Mouse (Mus musculus): ENCODE measurements around the gene N4bp1.
A peak's percentile ranks its signal among the peaks of the same experiment; 100 is the strongest.

Gene N4bp1

DNA sequence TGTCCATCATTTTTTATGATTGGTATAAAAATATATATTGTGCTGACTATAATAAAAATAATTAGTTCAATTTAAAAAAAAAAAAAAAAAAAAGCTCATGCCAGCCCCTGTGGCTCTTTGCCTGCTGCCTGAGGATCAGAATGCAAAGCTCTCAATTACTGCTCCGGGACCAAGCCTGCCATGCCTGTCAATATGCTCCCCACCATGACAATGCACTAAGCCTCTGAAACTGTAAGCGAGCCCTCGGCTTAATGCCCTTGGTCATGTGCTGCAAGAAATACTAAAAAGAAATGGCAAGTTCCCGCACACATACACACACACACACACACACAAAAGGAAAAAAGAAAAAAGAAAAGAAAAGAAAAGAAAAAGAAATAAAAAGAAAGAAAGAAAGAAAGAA is 60.3 kb downstream of the N4bp1 start:
- DNase-seq (ENCODE audit: low spot score) = no peak

DNA sequence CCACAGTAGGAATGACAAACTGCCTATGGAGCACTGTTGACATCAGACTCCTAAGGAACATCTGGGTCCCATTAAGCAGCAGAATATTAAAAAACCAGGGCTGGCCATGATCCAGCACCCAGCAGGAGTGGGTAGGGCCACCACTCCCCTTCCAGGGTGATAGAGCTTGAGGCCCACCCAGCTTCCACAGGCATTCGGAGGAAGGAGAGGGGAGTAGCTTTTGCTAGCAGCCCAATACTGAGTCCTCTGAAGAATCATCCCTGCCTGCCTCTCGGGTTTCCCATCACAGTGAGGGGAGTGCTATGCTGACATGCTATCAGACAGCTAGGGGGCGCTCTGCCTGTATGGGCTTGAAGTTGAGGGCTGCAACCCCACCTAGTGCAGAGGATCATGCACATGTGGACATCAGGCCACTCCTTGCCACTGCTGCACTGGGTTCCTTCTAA is 64.3 kb downstream of the N4bp1 start:
- DNase-seq (ENCODE audit: low spot score) = peak; percentile 31

DNA sequence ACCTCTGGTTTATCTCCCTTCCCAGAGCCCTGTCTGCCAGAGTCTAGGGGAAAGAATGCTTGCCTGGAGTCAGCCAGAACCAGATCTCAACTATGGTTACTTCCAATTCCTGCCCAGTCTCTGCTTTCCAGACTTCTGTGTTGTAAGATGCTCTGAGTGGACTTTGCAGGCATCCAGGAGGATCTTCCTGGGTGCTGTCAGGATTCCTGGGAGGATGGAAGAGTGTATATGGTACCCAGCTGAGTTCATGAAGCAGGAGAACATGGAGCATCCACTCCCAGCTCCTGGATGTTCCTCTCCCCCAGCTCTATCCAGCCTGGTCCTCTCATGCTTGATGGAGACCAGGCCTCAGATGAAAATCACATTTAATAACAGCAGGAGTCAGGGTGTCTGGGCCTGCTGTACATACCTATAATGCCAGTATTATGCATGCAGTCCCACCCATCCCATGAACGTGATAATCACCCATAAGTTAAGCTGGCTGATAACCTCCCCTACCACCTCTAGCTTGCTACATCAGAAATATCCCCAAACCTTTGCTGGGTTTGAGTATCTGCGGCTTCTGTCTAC is 64.8 kb downstream of the N4bp1 start:
- no peak for DNase-seq (ENCODE audit: low spot score)

DNA sequence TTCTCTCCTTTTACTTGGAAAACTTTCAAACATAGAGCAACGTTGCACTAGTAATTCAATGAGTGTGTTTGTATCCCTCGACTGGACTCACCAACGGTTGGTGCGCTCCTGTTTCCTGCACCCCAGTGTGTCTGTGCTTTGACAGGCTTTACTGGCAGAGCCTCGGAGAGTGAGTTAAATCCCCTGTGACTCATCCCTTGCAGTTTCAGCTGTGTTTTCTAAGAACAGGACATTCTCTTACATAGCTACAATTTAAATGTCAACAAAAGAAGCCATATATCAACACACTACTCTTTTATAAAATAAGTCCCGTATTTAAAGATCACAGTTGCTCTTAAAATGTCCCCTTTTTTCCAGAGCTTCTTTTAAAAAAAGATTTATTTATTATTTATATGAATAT is 65.6 kb downstream of the N4bp1 start:
- DNase-seq (ENCODE audit: low spot score) = no peak

DNA sequence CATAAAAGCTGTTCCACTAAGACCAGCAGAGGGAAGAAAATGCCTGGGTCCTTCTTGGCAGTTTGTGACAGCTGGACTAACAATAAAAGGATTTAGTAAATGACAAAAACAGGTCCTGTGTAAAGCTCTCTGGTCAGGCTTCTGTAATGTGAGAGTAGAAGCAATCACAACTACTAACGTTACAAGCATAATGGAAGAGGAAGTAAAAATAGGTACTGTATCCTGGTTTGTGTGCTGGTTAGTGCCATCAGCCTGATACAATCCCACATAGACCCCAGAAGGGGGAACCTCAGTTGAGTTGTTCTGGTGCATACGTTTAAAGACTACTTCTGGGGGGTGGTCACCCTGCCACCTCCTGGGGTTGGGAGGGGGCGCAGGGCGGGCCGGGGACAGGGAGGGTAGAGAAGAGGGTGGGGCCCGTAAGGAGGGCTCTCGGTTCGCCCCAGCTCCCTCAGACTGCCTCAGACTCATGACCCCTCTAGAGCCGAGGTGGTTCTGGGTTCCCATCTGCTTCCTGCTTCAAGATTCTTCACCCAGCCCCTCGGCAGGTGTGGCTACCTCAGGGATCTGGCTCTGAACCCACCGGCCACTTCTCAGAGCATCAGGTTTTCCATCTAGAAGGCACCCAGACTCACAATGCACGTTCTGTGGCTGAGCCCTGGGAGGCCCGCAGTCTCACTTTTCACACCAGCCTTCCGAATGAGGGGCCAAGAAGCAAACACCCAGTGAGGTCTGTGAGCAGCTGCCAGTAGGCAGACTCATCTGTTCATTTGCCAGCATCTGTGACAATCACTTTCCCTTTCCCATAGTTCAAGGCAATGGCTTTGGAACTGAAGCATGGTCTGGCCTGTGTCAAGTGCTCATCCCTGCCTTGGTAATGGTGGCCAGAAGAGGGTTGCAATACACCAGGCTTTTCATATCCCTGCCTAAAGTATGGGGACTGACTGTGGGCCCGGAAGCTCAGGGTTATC is 75.8 kb downstream of the N4bp1 start:
- no peak for DNase-seq (ENCODE audit: low spot score)

DNA sequence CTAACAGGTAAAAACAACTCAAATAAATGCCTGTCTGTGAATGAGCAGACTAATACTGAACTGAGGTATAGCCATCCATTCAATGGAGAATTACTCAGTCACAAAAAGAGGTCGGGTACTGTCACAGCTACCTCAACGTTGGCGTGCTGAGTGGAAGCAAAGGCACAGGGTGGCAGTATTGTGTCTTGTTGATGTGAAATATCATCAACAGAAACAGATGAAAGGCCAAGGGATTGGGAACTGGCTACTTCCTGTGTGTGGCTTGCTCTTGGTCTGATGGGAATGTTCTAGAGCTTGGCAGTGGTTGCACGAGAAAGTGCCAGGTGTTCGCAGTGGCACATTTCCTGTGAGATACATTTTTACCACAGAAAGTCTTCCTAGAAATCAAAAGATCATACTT is 76.8 kb downstream of the N4bp1 start:
- no peak for DNase-seq (ENCODE audit: low spot score)

DNA sequence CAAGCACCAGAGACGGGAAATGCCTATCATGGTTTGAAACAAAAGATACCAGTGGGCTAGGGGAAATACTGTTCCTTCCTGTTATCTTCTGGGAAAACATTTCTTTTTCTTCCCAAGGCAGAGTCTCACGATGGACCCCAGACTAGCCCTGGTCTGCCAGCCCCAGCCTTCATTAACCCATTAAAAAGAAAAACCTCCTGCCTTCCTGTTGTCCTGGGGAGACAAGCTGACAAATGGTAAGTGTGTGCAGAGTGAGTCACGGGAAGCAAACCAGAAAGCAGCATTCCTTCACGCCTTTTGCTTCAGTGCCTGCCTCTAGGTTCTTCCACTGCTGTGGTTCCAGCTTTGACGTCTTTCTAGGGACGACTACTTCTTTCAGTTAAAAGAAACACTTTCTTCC is 83.1 kb downstream of the N4bp1 start:
- no peak for DNase-seq (ENCODE audit: low spot score)

DNA sequence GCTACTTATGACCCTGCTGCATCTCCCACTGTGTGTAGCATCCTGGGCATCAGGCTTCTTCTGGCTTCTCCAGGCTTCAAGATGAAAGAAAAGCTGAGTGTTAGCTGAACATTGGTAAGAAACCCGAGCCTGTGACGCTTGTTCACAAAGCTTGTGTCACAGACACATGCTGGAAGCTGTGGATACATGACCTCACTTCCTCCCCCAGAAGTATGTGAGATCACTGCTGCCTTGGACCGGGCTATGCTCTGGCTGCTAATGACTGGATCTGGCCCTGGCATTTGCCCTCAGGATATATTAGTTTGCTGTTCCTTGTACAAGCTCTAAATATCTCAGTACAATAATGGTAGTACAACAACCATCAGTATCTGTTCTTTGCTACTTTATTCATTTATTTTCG is 84.1 kb downstream of the N4bp1 start:
- DNase-seq (ENCODE audit: low spot score) = no peak

DNA sequence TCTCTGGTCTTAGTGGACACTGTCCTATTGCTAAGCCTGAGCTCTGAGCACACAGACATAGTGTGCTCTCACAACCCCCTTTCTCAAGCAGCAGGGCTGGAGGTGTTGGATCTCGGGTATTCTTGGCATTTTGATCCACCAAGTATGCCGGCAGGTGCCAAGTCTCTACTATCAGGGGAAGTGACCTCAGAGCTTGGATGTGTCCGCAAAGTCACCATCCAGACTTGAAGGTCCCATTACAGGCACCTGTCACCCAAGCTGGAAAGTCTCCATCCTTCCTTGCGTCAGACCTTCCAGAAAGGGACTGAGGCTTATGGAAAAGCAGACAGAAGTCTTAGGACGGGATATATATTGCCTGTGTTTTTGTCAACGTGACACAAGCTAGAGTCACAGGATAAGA is 86.9 kb downstream of the N4bp1 start:
- no peak for DNase-seq (ENCODE audit: low spot score)

DNA sequence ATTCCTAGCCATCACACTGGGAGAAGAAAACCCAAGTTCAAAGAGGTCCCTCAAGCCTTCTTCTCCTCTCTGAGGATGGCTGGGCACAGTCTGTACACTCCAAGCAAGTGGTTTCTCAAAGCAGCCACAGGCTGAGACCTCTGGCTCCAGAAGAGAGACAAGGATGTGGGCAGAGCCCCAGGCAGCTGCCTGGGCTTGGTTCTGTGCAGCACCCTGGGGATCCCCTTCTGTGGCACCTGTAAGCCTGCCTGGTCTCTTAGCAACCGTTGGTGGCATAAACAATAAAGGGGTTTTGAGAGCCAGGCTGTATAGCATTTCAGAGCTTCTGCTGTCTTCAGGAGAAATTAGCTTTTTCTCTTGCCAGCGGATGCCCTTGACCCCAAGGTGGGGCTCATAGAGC is 87.4 kb downstream of the N4bp1 start:
- no peak for DNase-seq (ENCODE audit: low spot score)

DNA sequence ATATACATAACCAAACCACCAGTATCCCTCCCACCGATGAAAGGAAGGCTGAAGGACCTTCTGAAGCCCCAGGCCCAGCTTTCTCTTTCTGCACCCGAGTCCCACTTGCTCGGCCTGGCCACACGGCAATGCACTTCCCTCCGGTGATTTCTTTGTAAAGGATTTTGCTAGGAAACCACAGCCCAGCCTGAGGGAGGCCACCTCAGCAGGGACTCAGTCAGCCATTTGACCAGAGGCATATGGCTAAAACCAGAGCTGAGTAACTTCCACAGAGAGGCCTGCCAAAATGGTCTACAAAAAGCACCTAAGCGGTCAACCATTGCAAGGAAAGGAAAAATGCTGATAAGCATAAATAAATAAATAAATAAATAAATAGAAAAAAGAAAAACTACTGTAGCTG is 90.3 kb downstream of the N4bp1 start:
- no peak for DNase-seq (ENCODE audit: low spot score)

DNA sequence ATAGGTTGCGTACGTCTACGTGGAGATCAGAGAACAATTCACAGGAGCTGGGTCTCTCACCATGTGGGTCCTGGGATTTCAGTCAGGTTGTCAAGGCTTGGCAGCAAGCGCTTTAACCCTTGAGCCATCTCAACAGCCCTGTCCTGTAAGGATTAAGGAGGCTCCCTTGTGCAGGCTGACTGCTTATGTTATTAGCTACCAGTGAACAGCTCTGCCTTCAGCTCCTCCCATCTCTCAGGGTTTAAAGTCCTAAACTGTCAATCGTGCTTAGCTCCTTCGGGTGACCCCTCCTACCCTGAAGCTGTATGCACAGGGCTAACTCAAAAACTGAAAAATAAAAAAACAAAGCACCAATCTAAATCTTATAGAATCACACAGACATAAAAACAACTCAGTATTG is 93.5 kb downstream of the N4bp1 start:
- no peak for DNase-seq (ENCODE audit: low spot score)

DNA sequence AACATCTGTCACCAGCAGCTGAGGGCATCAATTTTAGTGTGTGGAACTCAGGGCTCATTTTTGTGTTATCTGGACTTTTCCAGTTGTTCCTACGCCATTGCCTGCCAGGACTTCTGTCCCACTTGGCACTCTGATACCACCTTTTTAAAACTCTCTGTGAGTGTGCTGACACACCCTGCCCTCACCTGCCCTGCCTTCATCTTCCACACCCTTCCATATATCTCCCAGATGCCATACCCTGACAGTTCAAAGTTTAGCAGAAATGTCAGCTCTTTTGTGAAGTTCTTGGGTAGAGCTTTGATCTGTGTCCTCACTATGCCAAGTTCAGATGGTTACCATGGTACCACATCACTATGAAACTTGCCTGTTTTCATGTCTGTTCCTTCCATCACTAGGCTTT is 95.5 kb downstream of the N4bp1 start:
- no peak for DNase-seq (ENCODE audit: low spot score)

DNA sequence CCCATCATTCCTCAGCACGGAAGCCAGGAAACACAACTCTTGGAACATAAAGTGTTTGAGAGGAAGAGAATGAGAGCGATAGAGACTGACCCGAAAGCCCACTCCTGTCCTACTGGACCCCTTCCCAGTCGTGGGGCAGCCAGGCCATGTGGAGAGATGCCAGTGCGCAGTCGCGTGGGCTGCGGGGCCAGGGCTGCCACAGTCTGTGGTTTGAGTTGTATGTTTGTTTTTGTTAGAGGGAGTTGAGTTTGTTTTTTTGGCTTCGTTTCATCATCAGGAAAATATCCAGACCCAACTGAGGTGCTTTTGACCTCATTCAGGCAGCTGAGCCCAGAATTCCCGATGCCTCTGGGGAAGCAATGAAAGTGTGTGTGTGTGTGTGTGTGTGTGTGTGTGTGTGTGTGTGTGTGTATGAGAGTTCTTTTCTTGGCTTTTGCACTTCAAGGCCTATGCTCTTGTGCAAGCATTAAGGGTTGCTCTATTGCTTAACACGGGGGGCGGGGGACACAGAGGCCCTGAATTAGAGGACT is 97.1 kb downstream of the N4bp1 start:
- no peak for DNase-seq (ENCODE audit: low spot score)

DNA sequence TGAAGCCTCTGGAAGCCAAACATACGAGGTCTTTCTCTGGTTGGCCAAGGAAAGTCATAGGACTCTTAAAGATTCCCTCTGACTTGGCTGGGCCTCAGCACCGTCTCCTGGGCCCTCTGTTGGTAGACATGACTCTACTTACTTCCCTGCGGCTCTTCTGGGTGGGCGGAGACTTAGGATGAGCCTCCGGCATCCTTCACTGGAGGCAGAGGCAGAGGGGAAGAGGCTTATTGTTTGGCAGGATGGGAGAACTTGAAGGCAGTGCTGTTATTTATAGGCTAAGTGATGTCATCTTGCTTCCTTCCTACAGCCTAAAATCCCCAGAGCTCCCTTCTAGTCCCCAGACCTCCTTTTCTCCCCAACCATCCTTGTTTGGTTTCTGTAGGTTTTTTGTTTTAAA is 98.6 kb downstream of the N4bp1 start:
- DNase-seq (ENCODE audit: low spot score) = no peak

DNA sequence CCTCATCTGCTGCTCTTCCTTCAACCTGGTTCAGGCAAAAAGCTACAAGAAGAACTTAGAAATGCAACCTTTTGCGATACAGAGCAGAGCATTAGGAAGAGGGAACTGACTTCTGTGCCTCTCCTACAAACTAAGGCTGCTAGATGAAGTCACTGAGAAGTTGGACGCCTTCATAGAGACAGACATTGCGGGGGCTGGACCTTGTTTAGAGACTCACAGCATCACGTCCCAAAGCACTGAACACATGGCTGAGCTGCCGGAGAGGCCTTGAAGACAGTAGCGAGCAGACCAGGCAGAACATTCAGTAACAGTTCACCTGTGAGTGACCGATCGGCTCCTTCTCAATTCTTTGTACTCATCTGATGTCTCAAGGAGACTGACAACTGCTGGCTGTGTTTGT is 104.0 kb downstream of the N4bp1 start:
- DNase-seq (ENCODE audit: low spot score) = no peak

DNA sequence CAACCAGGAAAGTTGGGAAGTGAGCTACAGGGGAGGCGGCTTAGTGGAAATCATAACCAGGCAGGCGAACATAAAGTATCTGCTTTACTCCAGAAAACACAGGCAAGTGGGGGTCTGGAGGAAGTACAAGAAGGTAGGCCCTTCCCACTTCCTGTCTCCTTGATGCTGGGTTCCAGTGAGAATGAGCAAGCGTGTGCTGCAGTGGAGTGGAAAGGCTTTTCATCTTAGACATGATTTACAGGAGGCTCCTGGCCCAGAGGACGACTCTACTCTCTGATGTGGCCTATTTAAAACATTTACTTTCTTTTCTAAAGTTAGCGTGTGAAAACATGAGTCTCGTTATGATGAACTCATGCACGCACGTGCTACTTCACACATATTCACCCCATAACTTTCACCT is 105.9 kb downstream of the N4bp1 start:
- DNase-seq (ENCODE audit: low spot score) = no peak

DNA sequence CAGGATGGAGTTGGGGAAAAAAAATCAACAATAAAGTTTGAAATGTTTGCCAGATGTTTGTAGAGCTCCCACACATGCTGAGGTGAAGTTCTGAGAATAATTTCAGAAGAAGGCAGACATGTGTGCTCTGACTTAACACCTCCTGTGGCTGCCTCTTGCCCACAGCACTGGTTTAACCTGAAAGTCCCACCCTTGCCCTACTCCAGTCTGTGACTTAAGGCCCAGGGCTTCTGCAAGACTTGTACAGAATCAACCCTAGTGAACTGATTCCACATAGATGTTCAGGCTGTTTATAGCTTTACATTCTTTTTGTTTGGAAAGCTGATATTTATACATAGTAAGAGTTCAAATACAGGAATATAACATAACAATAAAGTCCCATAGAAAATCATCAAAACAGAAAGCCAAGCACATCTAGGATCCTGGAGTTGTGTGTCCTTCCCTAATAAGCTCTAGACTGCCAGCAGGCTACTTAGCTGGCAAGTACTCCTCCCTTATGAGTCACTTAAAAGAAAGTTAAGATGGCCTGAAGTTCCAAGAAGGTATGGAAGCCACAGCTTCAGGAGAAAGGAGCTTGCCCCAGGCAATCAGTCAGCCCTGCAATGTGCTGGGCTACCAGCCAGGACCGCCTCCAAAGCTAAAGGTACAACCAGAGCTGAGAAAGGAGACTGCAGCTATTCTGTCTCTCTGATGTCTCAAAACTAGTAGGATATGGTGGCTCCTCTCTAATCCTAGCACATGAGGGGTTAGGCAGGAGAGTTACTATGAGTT is 114.9 kb downstream of the N4bp1 start:
- DNase-seq (ENCODE audit: low spot score) = no peak

DNA sequence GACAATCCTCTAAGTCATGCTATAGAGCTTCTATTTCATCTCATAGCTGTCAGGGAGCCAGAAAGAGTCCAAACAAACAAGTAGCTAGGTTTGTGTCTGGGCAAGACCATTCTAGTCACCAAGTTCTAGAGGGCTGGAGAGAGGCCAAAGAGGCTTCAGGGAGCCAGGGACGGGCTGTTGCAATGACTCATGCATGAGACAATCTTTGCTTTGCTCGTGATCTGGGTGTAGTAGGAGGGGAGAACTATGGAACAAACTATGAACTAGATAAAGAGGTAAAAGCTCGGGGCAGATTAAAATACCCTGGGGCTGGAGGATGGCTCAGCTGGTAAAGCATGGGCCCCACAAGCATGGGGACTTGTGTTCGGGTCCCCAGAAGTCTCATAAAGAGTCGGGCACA is 116.6 kb downstream of the N4bp1 start:
- no peak for DNase-seq (ENCODE audit: low spot score)

DNA sequence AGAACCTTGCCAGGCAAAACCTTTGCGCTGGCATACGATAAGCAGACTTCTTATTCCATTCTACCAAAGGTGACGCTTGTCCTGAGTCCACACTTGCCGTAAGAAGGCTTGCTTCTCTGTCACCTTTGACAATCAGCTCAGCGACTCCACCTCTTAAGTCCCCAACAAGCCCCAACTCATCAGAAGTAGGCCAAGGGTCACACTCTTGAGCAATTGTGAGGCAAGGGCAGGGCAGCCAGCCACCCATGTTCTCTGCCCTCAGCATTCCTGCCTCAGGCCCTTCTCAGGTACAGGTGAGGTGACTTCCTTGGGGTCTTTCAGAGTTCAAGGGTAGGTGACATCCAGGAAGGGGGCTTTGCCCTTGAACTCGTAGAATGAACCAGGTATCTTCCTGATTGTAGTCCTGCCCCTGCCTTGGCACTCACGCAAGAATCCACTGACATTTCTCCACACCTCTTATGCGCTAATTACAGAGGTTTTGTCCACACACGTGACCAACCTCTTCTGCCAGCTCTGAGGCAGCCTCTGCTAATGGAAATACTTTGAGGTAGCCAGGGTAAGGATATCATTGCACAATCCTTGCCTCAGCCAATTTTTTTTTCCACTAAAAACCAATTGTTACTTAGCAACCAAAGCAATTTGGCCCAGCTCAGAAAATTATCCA is 118.4 kb downstream of the N4bp1 start:
- DNase-seq (ENCODE audit: low spot score) = no peak

DNA sequence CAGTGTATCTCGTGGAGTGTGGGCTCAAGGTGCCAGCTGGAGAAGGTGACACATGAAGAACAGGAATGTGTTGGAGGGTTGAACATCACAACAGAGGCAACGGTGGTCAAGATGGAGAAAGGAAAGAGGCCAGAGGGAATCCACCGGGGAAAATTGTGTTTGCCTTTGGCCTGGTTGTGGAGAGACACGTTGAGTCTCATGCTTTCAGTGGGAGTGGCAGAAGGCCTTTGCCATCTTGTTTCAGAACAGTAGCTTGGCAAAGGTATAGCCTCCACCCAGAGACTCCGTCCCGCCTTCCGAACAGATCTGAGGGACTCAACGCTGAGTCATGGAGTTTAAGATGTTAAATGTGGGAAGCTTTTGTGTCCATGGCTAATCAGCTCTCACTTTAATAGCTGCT is 119.4 kb downstream of the N4bp1 start:
- DNase-seq (ENCODE audit: low spot score) = no peak

DNA sequence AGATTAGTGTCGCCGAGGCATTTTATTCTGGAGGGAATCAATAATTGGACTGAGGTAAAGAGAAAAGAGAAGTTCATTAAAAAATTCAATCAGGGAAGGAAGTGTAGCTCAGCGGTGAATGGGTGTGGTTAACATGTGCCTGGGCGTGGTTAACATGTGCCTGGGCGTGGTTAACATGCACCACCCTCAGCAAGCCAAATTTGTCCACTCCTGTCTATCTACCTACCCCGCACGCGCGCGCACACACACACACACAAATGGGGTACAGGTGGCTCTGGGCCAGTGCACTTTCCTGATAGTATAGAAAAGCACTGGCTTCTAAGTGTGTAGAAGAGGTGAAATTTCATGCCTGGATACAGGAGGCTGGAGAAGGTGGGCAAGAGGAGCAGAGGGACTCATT is 119.9 kb downstream of the N4bp1 start:
- DNase-seq (ENCODE audit: low spot score) = no peak
